Mouse (Mus musculus) intestine, embryonic 14.5 days (tissue): ENCODE measurements around the gene Cxcr5. TPM values are rescaled to one million over a fixed set of nuclear protein-coding genes. Genes with fewer than 3 reads are reported as not detected.

Source experiments
- ATAC-seq: fragments of 200-750 bp; cut with Nextera tagmentation; replicated peaks from 2 replicates; pipeline ENCODE4 v1.8.0; 2017; ENCODE audit warnings: low read depth, moderate number of reproducible peaks, moderate TSS enrichment, moderate library complexity; ENCODE audit not compliant: low FRiP score, low TSS enrichment
- DNase-seq: peaks from one replicate; pipeline ENCODE4 v3.0.0-alpha.2; 2018; ENCODE audit warnings: low spot score
- H3K27ac ChIP-seq: fragments of 300-500 bp; sonication (generic); 2 replicates; pipeline ENCODE4 v1.5.1; 2014; ENCODE audit warnings: low read depth, mild to moderate bottlenecking, control low read depth
- H3K27me3 ChIP-seq: fragments of 300-500 bp; sonication (generic); replicated peaks from 2 replicates; pipeline ENCODE4 v1.6.1; 2014; ENCODE audit warnings: low read length, control low read depth; ENCODE audit not compliant: control insufficient read depth, insufficient read depth
- H3K36me3 ChIP-seq: fragments of 300-500 bp; sonication (generic); 2 replicates; pipeline ENCODE4 v1.6.1; 2014; ENCODE audit warnings: low read length, control low read depth; ENCODE audit not compliant: control insufficient read depth, insufficient read depth
- H3K4me1 ChIP-seq: fragments of 300-500 bp; sonication (generic); replicated peaks from 2 replicates; pipeline ENCODE4 v1.6.1; 2014; ENCODE audit warnings: low read length, control low read depth, mixed read lengths; ENCODE audit not compliant: control insufficient read depth, insufficient read depth
- H3K4me2 ChIP-seq: fragments of 300-500 bp; sonication (generic); 2 replicates; pipeline ENCODE4 v1.6.1; 2014; ENCODE audit warnings: low read length
- H3K4me3 ChIP-seq: fragments of 300-500 bp; sonication (generic); 2 replicates; pipeline ENCODE4 v1.5.1; 2014; ENCODE audit warnings: low read depth, low read length, control low read depth, mixed read lengths
- H3K9ac ChIP-seq: fragments of 300-500 bp; sonication (generic); 2 replicates; pipeline ENCODE4 v1.6.1; 2014; ENCODE audit warnings: mild to moderate bottlenecking, low read length
- H3K9me3 ChIP-seq: fragments of 300-500 bp; sonication (generic); 2 replicates; pipeline ENCODE4 v1.6.1; 2016; ENCODE audit warnings: low read length, control low read depth; ENCODE audit not compliant: control insufficient read depth
- WGBS: fragments of 180-500 bp; shearing (Covaris S2); extraction: QIAGEN DNeasy Blood & Tissue Kit; methylation state at CpG from one replicate; pipeline ENCODE4 v1.1.7; 2014; 5-methylcytosine and 5-hydroxymethylcytosine counted together
- polyA plus RNA-seq: library from polyadenylated mRNA; unstranded; fragments of >200 nt; fragmentation: Nextera tagmentation; extraction: Ambion mirVana; gene quantifications from 2 replicates; pipeline ENCODE4 v1.2.1, GENCODE M21; 2014

Gene Cxcr5
- polyA plus RNA-seq, 1 experiment from 2014 or later = 0.89 TPM

DNA sequence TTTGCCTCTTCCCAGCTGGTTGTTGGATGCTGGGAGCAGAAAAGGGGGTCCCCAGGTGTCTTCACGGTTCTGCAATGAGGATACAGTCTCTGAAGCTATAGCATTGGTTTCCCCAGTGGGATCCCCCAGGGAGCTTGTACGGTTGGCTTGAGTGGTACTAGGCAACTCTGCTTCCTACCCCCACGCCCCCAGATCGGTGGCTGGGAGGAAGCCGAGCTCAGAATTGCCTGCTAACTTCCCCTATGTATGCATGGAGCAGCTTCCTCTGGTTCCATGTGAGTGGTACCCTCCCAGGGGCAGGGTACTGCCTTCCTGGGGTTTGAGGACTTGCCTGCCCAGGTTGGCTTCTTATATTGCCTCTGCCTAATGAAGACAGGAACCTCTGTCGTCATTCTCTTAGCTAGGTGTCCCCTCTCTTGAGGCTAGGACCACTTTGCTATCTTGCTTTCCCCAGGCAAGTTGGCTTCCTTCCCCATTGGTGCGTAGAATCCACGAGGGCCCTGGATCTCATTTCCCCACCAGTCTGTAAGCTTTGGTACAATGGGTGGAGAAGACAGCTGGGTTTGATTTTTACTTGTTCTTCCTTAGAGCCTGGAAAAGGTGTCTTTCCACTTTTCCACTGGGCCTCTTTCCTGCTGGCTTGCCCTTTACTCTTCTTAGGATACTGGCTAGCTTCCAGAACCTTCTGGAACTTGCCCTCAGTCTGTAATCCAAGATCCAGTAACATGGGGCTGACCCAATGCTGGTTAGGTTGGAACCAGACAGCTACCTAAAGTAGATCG lies 49.6 kb downstream of the Cxcr5 start:
- Histone ChIP-seq H3K4me1 (peaks cover 16% of the 10 kb centered on the region), H3K27me3 (no peaks in the 10 kb centered on the region), H3K27ac (no peak overlapping the region), H3K9ac (no peak overlapping the region), H3K4me3 (no peak overlapping the region), H3K36me3 (peaks cover 22% of the 10 kb centered on the region), H3K9me3 (no peaks in the 10 kb centered on the region), H3K4me2 (no peak overlapping the region)
- DNase-seq (no peak), ATAC-seq (no peak)
- WGBS = 76% methylated on average over 9 of the region's 9 CpGs

DNA sequence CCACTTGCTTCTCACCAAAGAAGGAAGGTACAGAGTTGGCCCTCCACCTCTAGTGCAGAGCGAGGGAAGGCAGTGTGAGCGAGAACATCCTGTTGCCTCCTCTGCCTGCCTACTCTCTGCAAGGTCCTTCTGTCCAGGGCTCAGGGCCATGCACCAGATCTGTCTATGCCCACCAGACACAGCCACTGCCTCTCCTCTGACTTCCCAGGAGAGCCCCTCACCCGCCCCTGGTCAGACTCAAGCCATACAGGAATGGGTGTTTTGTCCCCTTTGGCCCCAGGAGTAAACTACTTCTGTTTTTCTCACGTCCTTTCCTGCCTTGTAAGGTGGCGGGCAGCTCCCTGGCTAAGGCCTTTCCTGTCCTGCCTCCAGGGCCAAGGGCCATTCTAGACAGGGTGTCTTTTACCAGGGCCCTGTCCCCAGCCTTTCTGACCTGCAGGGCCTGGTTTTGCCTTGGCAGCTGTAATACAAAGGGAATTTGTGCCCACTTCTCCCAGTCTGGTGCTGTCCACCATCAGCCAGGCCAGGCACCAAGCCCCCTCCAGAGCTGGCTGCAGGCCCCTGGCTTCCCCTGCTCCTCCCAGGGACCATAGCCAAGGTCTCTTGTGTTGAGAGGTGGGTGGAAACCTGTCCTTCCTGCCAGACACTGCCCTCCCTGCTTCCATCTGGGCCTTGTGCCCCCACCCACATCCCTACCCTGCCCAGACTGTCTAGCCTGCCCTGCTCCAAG lies 50.6 kb downstream of the Cxcr5 start:
- Histone ChIP-seq H3K27ac (no peak overlapping the region), H3K4me2 (no peak overlapping the region), H3K4me1 (peaks cover 16% of the 10 kb centered on the region), H3K36me3 (peaks cover 33% of the 10 kb centered on the region), H3K4me3 (no peak overlapping the region), H3K9me3 (no peaks in the 10 kb centered on the region), H3K27me3 (no peaks in the 10 kb centered on the region), H3K9ac (no peak overlapping the region)
- ATAC-seq (no peak), DNase-seq (no peak)
- WGBS = 68% methylated on average over 5 of the region's 5 CpGs

DNA sequence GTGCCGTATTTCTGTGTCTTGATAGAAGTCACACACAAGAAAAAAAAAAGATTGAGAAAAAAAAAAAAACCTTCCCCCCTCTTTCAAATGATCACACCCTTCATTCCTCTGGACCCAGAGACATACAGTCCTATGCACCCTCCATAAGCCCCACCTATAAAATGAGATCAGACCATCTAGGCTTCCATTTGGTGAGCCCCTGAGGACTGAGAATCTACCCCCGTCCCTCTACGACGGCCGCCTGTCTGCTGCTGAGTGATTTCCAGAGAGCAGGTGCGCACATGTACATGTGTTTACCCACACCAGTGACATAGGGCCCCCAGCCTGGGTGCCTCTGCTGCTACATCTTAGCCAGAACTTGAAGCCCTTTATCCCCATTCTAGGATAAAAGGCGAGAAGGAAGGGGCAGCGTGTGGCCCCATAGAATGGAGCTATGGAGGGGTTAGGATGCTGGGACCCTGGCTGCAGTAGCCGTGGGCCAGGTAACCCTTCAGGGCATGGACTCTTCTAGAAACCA lies 51.3 kb downstream of the Cxcr5 start:
- no peaks in the 10 kb centered on the region for H3K9me3 ChIP-seq
- 35% methylated on average over 9 of the region's 9 CpGs for WGBS
- no peak for ATAC-seq
- H3K4me3 ChIP-seq = 0 out of 2 replicates have a peak overlapping the region, but pooled peaks have one; percentile 20
- peaks cover 39% of the 10 kb centered on the region for H3K36me3 ChIP-seq
- no peak overlapping the region for H3K27ac ChIP-seq
- DNase-seq = no peak
- no peaks in the 10 kb centered on the region for H3K27me3 ChIP-seq
- H3K4me1 ChIP-seq = peaks cover 20% of the 10 kb centered on the region
- peak overlapping the region; percentile 47 for H3K4me2 ChIP-seq
- no peak overlapping the region for H3K9ac ChIP-seq

DNA sequence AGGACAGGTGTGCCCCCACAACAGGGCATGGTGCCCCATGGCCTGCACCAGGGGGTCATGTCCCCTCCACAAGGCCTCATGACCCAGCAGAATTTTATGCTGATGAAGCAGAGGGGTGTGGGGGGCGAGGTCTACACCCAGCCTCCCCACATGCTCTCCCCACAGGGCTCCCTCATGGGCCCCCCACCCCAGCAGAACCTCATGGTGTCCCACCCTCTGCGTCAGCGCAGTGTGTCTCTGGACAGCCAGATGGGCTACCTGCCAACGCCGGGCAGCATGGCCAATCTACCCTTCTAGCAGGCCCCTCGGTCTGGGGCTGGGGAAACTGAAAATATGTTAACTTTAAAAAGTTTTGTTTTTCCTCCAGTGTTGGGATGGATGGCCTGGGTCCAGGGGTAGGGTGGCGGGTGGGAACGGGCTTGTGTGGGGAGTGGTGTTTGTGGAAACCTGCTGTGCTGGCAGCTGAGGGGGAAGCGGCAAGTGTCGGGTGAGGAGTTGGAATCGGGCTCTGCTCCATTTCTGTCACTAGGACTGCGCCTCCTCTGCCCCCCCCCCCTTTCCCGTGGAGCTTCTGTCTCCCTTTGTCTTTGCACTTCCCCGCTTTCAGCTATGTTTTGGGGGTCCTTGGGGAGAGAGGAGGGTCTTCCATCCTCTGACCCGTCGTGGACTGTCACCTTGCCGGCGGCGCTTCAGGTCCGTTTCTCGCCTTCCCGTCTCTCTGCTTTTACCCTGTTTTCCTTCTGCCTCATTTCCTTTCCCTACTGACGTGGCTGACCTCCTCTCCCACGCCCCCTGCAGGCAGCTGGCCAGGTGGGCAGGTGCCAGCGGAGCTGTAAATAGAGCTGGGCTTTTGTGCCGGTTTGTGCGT lies 52.0 kb downstream of the Cxcr5 start:
- H3K27ac ChIP-seq = no peak overlapping the region; the same call in 1 of the 2 replicates
- H3K4me2 ChIP-seq = peak overlapping the region; percentile 47
- H3K9ac ChIP-seq = peak overlapping the region; percentile 17; the same call in 1 of the 2 replicates
- no peaks in the 10 kb centered on the region for H3K9me3 ChIP-seq
- peaks cover 45% of the 10 kb centered on the region for H3K36me3 ChIP-seq
- ATAC-seq = peak; percentile 26; the same call in 1 of the 2 replicates
- DNase-seq = peak; percentile 90
- WGBS = 10% methylated on average over 26 of the region's 27 CpGs
- H3K27me3 ChIP-seq = no peaks in the 10 kb centered on the region
- peaks cover 23% of the 10 kb centered on the region for H3K4me1 ChIP-seq
- peak overlapping the region; percentile 20; the same call in 1 of the 2 replicates for H3K4me3 ChIP-seq

DNA sequence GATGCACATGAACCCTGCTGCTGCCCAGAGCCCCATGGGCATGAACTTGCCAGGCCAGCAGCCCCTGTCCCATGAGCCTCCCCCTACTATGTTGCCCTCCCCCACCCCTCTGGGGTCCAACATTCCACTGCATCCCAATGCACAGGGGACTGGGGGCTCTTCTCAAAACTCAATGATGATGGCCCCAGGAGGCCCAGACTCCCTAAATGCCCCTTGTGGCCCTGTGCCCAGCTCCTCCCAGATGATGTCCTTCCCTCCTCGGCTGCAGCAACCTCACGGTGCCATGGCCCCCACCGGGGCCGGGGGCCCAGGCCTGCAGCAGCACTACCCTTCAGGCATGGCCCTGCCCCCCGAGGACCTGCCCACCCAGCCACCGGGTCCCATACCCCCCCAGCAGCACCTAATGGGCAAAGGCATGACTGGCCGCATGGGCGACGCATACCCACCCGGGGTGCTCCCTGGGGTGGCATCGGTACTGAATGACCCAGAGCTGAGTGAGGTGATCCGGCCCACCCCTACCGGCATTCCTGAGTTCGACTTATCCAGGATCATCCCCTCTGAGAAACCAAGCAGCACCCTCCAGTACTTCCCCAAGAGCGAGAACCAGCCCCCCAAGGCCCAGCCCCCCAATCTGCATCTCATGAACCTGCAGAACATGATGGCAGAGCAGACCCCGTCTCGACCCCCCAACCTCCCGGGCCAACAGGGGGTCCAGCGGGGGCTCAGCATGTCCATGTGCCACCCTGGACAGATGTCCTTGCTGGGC lies 52.8 kb downstream of the Cxcr5 start:
- Histone ChIP-seq H3K9ac (no peak overlapping the region), H3K4me3 (no peak overlapping the region), H3K27ac (no peak overlapping the region)

DNA sequence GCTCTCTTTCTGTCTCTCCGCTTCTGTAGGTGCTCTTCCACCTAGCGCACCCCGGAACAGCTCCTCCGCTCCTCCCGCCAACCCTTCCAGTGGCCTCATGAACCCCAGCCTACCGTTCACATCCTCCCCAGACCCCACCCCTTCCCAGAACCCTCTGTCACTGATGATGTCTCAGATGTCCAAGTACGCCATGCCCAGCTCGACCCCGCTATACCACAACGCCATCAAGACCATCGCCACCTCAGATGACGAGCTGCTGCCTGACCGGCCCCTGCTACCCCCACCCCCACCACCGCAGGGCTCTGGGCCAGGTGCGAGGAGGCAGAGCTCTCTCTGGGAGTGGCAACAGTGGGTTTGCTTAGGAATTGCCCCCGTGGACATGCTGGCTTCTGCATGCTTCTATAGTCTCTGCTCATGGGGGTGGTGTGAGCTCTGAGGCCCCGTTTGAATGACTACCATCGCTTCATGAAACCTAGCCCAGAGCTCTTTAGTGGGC lies 53.5 kb downstream of the Cxcr5 start:
- H3K36me3 ChIP-seq = peaks cover 50% of the 10 kb centered on the region
- DNase-seq (no peak), ATAC-seq (no peak)
- WGBS = 84% methylated on average over 14 of the region's 18 CpGs
- H3K4me3 ChIP-seq = no peak overlapping the region
- H3K27me3 ChIP-seq = no peaks in the 10 kb centered on the region
- H3K4me1 ChIP-seq = peaks cover 24% of the 10 kb centered on the region
- H3K27ac ChIP-seq = no peak overlapping the region
- H3K4me2 ChIP-seq = no peak overlapping the region
- no peak overlapping the region for H3K9ac ChIP-seq
- no peaks in the 10 kb centered on the region for H3K9me3 ChIP-seq

More for the DNA sequence above, 52.8 kb downstream of the Cxcr5 start:
- Histone ChIP-seq H3K4me2 (peak overlapping the region; percentile 47; the same call in 1 of the 2 replicates), H3K4me1 (peaks cover 24% of the 10 kb centered on the region), H3K27me3 (no peaks in the 10 kb centered on the region), H3K9me3 (no peaks in the 10 kb centered on the region), H3K36me3 (peaks cover 45% of the 10 kb centered on the region)
- WGBS = 83% methylated on average over 19 of the region's 19 CpGs
- DNase-seq = no peak
- peak; percentile 9; the same call in 1 of the 2 replicates for ATAC-seq

DNA sequence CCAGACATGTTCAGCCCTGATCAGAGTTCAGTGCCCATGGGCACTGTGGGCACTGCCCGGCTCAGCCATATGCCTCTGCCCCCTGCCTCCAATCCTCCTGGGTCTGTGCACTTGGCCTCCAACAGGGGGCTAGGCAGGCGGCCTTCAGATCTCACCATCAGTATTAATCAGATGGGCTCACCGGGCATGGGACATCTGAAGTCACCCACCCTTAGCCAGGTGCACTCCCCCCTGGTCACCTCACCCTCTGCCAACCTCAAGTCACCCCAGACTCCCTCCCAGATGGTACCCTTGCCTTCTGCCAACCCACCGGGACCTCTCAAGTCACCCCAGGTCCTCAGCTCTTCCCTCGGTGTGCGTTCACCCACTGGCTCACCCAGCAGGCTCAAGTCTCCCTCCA lies 54.3 kb downstream of the Cxcr5 start:
- Histone ChIP-seq H3K36me3 (peaks cover 58% of the 10 kb centered on the region), H3K9ac (no peak overlapping the region)
- 92% methylated on average over 6 of the region's 6 CpGs for WGBS

More for the DNA sequence above, 54.3 kb downstream of the Cxcr5 start:
- peaks cover 24% of the 10 kb centered on the region for H3K4me1 ChIP-seq
- DNase-seq = no peak
- H3K4me2 ChIP-seq = no peak overlapping the region
- no peak overlapping the region for H3K4me3 ChIP-seq
- no peaks in the 10 kb centered on the region for H3K9me3 ChIP-seq
- ATAC-seq = no peak
- H3K27me3 ChIP-seq = no peaks in the 10 kb centered on the region
- no peak overlapping the region for H3K27ac ChIP-seq
